Mouse (Mus musculus) heart, adult 10 weeks (tissue): ENCODE results near the gene Adgb. TPM values are rescaled to one million over a fixed set of nuclear protein-coding genes. Genes with fewer than 3 reads are reported as not detected.

ENCODE experiments used
- polyA plus RNA-seq: library from polyadenylated mRNA; stranded (reverse); fragments of 350-450 nt; fragmentation: Illumina TruSeq; extraction: RNeasy Lipid Tissue Mini Kit (QIAGEN cat#74804); gene quantifications from one replicate; pipeline ENCODE4 v1.2.3, GENCODE M21; 2014; ENCODE audit warnings: low read depth, low replicate concordance

The Adgb gene
- 0.10 TPM for polyA plus RNA-seq

DNA sequence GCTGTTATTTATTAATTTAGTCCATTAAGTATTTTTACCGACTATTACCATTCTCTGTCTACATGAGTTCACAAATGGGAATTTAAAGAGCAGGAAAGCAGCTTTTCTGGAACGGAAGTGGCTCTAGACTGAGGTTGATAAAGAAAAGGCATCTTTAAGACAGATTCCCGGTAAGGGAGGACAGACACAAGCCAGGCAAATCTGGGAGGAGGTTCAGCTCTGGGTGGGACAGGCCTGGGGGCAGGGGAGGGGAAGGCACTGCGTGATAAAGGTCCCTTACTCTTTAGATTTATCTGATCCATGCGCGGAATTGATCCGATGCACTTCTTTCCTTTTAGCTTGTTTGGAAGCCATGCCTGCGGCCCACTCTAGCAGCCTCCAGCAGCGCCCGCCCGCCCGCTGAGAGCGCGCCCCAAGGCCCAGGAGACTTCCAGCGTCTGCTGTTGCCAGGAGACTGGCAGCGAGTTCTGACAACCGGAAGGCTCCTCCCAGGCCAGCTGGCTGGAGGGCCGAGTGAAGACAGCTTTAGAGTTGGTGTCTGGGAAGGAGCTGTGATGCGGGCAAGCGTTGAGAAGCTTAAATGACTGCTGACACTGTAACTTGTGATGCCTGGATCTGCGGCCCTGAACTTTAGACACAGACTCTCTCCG, at the start of gene Adgb:
Gene Adgb, minus strand, starts transcription at position 366 of the 650 bp plus-strand sequence.

Other genes starting within 250 kb of the Adgb start
- 2.0 TPM for gene Rab32, start 85.9 kb upstream of the Adgb start, polyA plus RNA-seq
- gene Gm10944, start 209.0 kb upstream of the Adgb start, polyA plus RNA-seq = not detected